Mouse (Mus musculus) c-Kit-negative CD71-positive TER-119-positive erythroid progenitor cells, embryonic 14.5 days (primary cell): ENCODE results near the gene Eif1b.

Source experiments
- DNase-seq: peaks from one replicate; pipeline ENCODE4 v3.0.0-alpha.2; 2013; ENCODE audit warnings: low read depth, low spot score

Gene Eif1b

GRCm38 (mm10) chr9:120492010-120492399 is at the start of gene Eif1b:
TSS of gene Eif1b (plus strand) at chr9:120492232.
- no peak for DNase-seq

- no peak for DNase-seq
Observed at GRCm38 (mm10) chr9:120444642-120445041, 47.4 kb upstream of the Eif1b start.

GRCm38 (mm10) chr9:120449696-120450329 is 42.2 kb upstream of the Eif1b start:
- no peak for DNase-seq

GRCm38 (mm10) chr9:120455768-120456655 is 36.0 kb upstream of the Eif1b start:
- no peak for DNase-seq

GRCm38 (mm10) chr9:120470431-120470830 is 21.6 kb upstream of the Eif1b start:
- DNase-seq, result no peak

- no peak for DNase-seq
Observed at GRCm38 (mm10) chr9:120481644-120482043, 10.4 kb upstream of the Eif1b start.

GRCm38 (mm10) chr9:120482382-120482781 is 9.7 kb upstream of the Eif1b start:
- no peak for DNase-seq

GRCm38 (mm10) chr9:120483101-120483500 is 8.9 kb upstream of the Eif1b start:
- no peak for DNase-seq

- no peak for DNase-seq
Observed at GRCm38 (mm10) chr9:120487076-120487475, 5.0 kb upstream of the Eif1b start.

GRCm38 (mm10) chr9:120491509-120491908 is 523 bp upstream of the Eif1b start:
- DNase-seq, result no peak

GRCm38 (mm10) chr9:120492400-120493351 is 644 bp downstream of the Eif1b start:
- peak; percentile 66 for DNase-seq

- no peak for DNase-seq
Observed at GRCm38 (mm10) chr9:120493781-120494180, 1.7 kb downstream of the Eif1b start.

GRCm38 (mm10) chr9:120496691-120497090 is 4.7 kb downstream of the Eif1b start:
- peak; percentile 62 for DNase-seq

GRCm38 (mm10) chr9:120497983-120498382 is 6.0 kb downstream of the Eif1b start:
- DNase-seq, result no peak

GRCm38 (mm10) chr9:120501191-120501902 is 9.3 kb downstream of the Eif1b start:
- no peak for DNase-seq

GRCm38 (mm10) chr9:120502013-120502412 is 10.0 kb downstream of the Eif1b start:
- peak; percentile 68 for DNase-seq

- no peak for DNase-seq
Observed at GRCm38 (mm10) chr9:120504423-120504822, 12.4 kb downstream of the Eif1b start.

GRCm38 (mm10) chr9:120511781-120512180 is 19.7 kb downstream of the Eif1b start:
- no peak for DNase-seq

- DNase-seq, result no peak
Observed at GRCm38 (mm10) chr9:120516720-120517119, 24.7 kb downstream of the Eif1b start.

GRCm38 (mm10) chr9:120518946-120519345 is 26.9 kb downstream of the Eif1b start:
- no peak for DNase-seq

GRCm38 (mm10) chr9:120519469-120520125 is 27.6 kb downstream of the Eif1b start:
- no peak for DNase-seq
